Mouse (Mus musculus): ENCODE data around the gene Tnip2. TPM values are rescaled to one million over a fixed set of nuclear protein-coding genes. Genes with fewer than 3 reads are reported as not detected.

The Tnip2 gene
- total RNA-seq, 2 experiments from 2014 or later: 8.8 to 10.3 TPM

DNA sequence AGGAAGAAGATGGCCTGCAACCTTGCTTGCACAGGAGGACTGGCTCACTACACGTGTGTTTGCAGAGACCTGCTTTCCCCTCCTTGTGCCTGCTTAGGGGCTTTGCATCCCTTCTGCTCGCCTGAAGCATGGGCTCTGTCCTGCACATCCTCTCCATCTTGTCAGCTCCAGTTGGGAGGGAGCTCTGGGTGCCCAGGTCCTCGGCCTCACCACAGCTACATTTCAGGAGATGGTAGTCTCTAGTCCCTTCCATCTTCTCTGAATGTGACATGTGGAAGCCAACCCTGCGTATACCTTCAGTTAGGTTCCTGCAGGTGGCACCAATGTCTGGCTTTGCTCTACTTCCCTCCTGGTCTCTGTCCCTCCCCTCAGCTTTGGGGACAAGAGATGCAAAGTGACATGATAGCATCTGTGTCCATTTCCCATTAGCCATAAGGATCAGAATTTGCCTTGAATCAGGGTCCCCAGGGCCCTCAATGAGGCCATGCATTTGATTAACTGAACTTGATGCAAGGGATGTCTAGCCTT is 10.2 kb upstream of the Tnip2 start:
- DNase-seq: no peak

DNA sequence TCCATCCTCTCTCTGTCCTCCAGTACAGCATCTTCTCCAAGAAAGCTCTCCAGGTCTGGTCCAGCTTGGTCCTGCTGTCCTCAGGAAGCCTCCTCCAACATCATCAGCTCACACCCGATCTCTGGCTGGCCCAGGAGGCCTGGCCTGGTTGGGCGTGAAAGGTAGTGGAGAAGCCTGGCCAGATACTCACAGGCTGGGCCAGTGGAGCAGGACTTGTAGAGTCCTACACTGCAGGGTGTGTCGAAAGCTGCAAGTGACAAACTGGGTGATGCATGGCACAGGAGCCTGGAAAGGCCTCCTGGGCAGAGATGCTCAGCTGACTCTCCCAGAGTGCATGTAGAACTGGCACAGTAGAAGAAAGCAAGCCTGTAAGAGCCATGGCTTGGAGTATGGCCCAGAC is 7.5 kb upstream of the Tnip2 start:
- no peak for DNase-seq

DNA sequence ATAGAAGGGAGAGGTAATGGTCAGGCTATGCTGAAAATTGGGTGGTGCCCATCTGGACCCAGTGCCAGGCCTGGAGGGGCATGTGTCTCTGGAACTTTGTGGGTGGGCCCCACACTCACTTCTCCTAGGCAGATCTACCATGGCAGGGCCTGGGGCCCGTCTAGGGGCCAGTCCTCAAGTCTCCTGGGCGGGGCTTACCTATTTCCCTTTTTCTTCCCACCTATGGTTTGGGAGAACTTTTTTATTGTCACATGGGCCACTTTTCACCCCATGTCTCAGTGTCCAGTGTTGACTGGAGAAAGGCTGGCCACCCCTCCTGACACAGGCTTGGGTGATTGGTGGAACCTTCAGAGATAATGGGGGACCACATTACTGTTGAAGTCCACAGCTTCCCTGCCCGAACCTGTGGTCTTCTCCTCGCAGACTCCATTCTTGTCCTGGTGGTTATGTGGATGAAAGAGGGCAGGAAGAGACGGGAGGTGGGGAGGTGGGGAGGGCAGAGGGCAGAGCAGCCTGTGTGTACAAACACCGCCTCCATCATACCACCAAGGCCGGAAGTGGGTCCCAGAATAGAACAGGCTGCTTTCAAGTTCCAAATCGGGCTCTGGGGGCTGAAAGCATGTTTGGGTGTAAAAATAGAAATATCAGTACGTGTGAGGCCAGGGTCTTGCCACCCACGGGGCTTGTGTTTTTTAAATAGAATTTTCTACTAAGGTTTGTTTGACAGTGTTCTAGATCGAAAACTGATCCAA is 6.8 kb upstream of the Tnip2 start:
- no peak for DNase-seq

DNA sequence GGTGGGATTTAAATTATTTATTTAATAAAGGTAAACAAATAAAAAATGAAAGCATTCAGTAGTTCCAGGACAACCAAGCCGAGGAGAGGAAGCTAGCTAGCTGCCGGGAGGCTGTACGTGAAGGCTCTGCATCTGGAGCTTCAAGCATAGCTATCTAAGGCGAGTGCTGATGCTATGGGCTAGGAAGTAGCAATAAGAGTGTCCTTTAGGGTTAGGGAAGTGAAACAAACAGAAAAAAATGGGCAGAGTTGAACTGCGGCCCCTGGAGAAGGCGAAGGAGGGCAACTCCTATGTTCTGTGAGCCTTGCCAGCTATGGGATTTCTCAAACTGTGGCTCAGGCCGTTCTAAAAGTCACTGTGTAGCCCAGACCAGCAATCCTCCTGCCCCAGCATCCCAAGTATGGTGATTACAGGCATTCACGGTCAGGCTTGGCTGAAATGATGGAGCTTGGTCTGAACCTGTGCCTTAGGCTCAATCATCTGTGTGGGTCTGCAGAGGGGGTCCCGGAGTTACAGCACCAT is 5.7 kb upstream of the Tnip2 start:
- DNase-seq: no peak

DNA sequence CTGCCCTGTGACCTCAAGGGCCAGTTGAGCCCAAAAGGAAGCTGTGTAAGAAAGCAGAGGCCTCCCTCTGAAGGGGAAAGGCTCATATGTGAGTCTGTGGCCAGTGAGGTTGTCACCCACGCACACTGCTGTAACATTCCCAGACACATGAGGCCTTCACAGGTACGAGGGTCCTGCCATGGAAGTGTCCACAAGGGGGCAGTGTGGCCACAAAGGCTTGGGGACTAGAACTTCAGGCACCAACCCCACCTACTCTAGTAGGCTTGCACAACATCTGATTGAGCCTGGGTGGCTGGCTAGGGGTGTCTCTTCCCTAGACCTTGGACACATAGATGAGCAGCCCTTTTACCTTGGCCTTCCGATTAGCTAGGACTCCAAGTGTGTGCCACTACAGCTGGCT is 4.1 kb upstream of the Tnip2 start:
- DNase-seq: peak; percentile 87

DNA sequence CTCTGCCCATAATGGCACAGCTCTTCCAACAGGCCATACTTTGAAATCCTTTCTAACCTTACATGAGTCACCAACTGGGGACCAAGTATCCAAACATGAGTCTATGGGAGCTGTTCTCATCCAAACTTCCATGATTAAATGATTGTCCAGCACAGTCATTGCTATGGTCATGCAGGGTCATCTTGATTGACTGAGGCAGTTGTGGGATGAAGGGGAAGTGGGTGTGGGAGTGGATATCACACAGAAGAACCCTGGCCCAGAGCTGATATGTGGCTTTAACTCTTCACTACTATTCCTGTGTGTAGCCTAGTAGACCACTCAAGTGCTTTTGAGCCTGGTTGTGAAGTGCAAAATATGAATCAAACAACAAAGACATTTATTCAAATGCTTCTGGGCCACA is 1.3 kb upstream of the Tnip2 start:
- no peak for DNase-seq

DNA sequence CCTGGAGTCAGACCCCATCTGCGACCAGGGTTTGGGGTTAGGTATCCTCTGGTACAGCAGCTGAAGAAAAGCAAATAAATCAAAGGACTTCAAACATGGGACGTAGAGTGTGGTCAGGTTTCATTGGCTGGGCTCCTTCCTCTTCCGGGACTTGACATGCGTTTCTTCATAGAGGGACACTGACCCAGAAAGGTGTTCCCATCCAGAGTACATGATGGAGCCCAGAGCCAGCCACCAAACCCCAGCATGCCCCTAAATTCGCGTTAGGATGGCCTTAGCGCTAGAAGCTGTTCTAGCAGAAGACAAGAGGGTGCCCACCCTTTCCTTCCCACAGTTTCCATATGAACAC is 401 bp upstream of the Tnip2 start:
- DNase-seq: no peak

DNA sequence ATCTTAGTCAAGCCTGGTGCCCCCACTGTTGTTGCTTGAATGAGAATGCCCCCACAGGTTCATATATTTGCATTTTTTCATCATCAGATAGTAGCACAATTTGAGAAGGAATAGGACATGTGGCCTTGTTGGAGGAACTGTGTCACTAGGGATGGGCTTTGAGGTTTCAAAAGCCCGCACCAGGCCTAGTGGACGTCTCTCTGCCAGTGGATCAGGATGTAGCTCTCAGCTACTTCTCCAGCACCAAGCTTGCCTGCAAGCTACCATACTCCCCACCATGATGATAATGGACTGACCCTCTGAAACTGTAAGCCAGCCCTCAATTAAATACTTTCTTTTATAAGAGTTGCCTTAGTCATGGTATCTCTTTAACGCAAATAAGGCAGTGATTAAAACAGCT is 1.3 kb downstream of the Tnip2 start:
- DNase-seq: no peak

DNA sequence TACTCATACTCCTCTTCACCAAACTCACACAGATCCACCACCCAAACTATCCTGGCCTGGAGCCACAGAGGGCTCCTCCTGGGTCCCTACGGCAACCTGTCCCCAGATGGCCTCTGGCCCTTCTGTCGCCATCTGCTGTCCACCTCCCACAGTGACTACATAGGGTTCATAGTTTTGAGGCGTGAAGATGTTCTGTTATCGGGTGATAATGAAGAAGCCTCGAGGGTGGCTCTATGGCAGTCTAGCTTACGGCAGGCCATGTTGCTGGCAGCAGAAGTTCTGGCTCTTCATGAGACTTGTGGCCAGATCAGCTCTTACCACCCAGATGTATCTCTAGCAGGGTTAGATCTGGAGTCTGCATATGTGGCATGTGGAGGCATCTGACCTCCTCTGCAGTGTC is 11.0 kb downstream of the Tnip2 start:
- no peak for DNase-seq

DNA sequence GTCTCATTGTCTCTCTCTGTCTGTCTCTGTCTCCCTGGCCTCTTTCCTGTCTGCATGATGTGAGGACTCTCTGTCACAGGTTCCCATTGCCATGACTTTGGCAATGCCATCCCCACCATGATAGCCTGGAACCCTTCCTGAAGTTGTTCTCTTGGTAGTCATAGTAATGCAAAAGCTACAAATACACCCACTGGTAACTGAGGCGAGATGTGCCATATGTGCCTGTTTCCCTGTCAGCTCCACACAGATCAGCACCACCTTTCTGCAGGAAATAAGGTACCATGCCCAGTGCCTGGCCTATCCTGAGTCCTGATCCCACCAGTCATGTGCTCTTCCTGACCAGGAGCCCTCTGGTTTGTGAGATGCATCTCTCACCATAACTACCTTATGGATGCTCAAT is 11.4 kb downstream of the Tnip2 start:
- DNase-seq: no peak

DNA sequence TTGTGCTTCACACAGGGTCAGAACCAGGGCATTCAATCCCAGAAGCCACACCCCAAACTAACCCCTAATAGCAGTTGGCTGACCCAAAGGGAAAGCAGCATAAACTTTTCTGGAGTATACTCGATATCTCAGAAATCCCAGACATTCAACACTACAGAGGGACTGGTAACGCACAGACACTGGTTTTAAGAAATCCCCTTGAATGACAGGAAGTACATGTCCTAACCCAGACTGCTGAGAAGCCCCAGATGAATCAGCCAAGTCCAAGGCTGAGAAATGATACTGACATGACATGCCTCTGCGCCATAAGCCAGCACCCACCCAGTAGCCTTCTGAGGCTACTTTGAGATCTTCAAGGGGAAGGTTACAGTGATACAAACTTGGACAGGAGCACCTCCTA is 12.2 kb downstream of the Tnip2 start:
- DNase-seq: no peak

DNA sequence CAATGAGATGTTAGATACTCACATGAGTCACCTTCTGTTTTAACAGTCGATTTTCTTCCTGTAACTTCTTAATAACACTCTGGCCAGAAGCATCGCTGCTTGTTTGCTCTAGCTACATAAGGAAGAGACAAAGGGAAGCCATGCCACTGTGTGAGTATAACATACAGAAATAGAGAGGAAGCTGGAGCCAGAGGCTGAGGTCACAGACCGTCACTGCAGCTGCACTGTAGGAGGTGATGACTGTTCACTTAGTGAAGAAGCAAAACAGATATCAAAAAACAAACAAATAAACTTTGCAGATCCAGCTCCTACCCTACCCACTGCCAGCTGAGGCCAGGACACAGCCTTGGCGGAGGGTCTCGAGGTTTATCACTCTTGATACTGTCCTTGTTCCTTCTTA is 12.9 kb downstream of the Tnip2 start:
- DNase-seq: no peak

DNA sequence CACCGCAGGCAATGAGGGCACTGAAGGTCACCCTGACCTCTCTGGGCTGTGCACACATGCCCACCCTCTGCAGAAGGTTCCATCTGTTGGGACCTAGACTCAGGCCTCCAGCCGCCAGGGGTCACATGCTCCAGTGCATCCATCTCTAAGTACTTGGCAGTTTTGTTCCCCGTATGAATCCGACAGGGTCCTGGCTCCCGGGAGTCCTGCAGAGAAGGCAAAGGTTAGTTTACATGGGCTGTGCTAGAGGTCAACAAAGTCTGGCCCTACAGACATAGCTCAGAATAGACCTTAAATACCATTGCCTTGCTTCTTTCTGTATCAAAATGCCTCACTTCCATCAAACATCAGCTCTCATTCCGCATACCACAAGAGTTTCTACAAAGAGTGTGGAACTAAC is 17.0 kb downstream of the Tnip2 start:
- no peak for DNase-seq

DNA sequence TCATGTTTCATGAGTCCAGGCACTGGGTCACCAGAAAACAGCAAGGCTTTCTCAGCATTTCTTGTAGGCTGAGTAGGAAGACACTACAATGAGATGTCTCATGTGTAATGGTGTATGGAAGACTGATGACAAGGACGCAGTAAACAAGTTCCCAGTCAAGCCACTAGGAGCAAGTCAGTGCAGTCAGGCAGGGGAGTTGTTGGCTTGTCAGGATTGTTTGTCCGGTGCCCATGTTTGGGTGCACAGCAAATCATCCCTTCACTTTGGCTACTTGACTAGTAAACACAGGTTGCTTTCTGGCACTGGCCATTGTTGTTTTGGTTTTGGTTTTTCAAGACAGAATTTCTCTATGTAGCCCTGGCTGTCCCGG is 24.4 kb downstream of the Tnip2 start:
- no peak for DNase-seq

DNA sequence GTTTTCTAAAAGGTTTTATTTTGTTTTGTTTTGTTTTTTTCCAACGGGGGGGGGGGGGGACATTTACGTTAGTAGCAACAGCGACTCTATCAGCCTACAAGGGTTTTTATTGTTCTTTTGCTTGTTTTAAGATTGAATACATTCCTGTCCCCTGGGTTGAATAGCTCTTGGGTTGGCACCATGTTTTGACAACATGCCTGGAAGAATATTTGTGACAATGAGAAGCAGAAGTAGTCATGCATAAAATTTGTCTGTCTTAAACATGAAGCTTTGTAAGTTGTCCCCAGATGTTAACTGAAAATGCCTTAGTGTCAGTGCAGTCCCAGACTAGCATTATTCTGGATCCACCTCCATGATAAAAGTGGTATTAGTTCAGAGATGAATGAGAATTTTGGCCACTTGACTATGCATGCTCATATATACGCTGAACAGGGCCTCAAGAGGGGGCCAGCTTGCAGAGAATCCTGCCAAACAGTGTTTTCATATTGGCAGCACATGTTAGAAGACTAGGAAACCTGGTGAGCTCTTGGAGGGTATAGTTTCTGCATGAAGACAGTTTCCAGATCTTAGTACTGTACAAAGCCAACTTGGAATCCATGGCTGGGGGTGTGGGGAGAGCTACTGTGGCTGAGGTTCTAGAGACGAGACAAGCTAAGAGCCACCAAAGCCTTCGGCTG is 24.9 kb downstream of the Tnip2 start:
- no peak for DNase-seq

DNA sequence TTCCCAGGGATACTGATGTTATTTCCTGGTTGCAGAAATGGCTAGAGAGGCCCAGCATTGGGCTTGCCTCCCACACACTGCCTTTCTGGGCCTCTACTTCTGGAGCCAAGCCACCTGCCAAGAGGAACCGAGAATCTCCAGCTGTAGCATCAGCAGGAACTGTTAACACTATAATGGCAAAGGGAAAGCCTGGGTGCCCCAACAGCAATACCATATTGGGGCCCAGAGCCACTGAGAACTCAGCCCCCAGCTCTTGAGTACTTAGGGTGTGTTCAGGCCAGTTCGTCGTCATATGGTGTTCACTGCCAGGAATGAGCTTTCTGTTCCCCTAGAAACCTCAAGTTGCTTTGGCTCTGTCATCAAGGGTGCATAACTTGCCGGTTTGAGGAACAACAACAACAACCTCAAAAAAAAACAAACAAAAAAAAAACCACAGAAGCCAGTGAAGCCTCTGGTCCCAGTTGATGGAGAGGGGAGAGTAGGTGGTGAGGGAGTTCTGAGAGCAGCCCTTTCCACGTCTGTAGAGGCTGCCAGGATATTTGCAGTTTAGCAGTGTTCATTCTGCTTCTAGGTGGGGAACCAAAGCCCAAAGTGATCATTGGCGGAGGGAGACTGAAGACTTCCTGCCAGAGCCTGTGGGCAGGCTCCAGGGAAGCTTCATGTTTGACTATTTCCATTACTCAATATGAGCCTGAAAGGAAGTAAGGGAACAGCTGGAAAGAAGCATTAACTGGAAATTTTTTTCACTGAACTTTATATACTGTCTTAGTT is 26.3 kb downstream of the Tnip2 start:
- DNase-seq: peak; percentile 56

DNA sequence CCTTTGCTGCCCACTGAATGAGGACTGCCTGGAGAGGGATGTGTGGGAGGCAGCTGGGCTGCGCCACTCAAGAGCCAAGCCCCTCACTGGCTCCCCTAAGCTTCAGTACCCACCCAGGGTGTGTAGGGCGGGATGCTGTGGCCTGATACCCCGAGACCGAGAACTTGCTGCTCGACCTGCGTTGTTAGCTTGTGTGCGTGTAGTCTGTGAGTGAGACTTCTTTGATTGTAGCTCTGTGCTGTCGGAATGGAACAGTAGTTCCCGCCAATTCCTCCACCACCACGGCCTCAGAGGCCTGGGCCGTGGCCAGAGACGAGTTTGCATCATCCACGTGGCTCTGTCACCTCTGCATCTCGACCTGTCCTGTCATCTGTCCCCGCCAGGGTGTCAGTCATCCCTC is 28.1 kb downstream of the Tnip2 start:
- no peak for DNase-seq

DNA sequence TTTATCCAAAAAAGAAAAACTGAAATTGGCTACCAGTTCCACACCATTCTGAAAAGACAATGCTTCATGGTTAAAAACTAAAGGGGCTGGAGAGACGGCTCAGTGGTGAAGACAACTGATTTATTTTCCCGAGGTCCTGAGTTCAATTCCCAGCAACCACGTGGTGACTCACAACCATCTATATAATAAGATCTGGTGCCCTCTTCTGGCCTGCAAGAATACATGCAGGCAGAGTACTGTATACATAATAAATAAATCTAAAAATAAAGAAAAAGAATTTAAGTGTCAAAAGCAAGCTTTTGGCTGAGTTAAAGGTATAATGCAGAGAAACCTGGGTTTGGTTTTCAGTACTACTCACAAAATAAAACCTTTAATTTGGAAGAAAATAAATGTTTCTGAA is 32.9 kb downstream of the Tnip2 start:
- no peak for DNase-seq

DNA sequence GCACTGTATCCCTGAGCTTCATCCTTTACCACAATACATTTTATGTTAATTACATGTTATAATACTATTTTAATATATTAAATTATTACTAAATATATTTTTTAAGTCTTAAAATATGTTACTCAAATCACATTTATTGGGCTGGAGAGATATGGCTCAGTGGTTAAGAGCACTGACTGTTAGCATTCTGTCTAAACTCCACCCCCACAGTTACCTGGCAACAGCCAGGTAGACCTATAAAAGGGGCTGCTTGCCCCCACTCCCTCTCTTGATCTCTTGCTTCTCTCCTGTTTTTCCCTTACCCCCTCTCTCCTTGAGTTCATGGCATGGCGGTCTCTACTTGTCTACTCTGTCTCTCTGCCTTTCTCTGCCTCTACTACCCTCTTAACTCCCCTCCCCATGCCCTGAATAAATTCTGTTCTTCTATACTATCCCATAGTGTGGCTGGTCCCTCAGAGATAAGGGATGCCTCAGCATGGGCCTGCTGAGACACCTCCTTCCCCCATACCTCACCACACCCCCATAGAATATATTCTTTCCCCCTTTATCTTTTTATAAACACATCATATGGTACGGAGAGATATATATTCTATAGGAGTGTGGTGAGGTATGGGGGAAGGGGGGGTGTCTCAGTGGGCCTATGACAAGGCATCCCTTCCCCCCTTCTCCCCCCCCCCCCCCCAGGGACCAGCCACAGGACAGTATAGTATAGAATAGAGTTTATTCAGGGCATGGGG is 45.6 kb downstream of the Tnip2 start:
- DNase-seq: no peak

DNA sequence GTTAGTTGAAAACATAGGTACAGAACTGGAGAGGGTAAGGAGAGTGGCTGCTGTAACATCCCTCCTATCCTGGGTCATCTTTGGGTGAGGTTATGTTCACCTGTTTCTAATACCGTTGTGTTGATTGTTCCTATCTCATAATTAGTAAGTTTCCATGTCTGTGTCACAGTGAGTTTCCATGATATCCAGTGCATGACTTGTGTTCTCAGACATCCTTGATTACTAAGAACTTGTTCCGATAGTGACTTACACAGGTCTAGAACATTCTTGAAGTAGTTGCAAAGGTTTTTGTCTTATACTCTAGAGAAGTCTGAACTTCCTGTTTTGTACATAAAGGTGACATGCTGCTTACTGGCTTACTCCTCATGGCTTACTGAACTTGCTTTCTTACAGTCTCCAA is 47.1 kb downstream of the Tnip2 start:
- DNase-seq: no peak

DNA sequence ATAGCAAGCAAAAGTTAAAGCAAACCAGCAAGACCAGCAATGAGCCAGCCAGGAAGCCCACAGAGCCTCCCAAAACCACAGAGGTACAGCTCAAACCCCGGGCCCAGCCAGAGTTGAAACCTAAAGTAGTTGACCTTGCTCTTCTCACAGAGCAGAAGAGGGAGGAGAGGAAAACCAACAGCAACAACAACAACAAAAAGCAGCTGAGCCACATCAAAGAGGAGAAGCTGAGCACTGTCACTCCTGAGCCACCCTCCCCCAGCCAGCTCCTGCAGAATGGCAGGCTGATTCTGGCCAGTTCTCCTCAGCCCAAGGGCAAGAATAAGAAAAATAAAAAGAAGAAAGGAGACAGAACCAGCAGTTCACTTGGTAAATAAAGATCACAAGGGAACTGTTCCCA is 47.7 kb downstream of the Tnip2 start:
- DNase-seq: no peak

DNA sequence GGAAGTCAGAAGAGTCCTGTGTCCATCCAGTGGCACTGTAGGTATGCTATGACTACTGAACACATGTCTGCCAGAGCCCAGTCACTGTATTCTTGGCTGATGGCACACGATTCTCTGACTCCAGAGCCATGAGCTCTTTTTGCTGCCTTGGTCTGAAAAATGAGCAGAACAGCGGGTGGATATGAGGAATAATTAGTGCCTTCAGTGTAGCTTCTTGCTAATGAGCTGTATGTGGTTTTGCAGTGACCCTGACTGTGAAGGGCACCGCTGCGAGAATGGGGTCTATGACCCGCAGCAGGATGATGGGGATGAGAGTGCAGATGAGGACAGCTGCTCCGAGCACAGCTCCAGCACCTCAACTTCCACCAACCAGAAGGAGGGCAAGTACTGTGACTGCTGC is 52.0 kb downstream of the Tnip2 start:
- no peak for DNase-seq

DNA sequence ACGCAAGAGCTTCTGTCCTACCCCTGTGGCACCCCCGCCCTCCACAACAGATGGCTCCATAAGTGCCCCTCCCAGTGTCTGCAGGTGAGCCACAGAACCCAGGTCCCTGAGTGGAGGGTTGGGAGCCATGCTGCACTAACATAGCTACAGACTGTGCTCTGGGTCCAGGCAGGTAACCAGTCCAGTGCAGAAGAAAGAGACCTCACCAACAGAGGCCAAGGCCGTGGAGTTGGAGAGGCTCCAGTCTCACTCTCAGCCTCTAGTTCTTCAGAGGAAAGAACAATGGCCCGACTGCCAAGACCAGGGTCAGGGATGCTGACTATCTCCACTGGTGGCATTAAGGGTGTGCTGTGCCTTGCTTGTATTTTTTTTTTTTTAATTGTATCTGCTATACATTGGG is 52.5 kb downstream of the Tnip2 start:
- no peak for DNase-seq

Measured in heart, postnatal 4 days (tissue).